Comparison of ENCODE assay signal across 25 mouse cellular contexts in the genomic region with DNA sequence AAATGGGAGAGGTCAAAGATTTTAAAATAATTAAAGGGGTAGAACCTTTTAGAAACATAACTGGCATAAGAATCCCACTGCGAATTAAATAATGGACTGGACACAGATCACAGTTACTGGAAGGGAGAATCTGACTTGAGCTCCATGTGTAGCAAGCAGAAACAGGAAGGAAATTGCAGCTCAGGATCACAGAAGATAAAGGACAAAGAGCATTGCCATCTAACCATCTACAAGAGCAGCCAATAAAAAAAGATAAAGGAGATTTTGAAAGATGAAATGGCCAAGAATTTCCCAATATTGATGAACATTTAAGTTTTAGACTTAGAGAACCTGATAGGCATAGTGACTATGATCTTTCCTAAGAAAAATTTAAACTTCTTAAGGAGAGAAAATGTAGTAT.
DNase-seq lines count a peak whose midpoint lies in the region; ATAC-seq and TF ChIP-seq lines count a peak whose summit lies in the region.
"Had no signal": no experiment of that assay in that cellular context is flagged by ENCODE, and none has a peak within 500 bp of the region (broad histone marks: within the 10 kb centered on the region; RNA-seq: fewer than 3 reads in every experiment).

No protein-coding gene starts in this region.

- TF ChIP-seq POLR2A in MEL (IDR thresholded peaks at IDR 0.05; ENCODE audit: control insufficient read depth in 1 of 2, insufficient read depth in 1 of 2, low read depth in 1 of 2, low read length in 2 of 2, poor library complexity in 1 of 2) = no peak

- H3K4me3 ChIP-seq in MEL (ENCODE audit: control insufficient read depth in 1 of 2, insufficient read depth in 1 of 2, low read depth in 2 of 2, low read length in 2 of 2) = no peak overlapping the region
- H3K4me3 ChIP-seq: embryonic facial prominence, embryonic 13.5 days; embryonic facial prominence, embryonic 15.5 days; erythroblast, embryonic 14.5 days; forebrain, embryonic 10.5 days; forebrain, embryonic 12.5 days had no signal

- no peaks in the 10 kb centered on the region; a peak in 1 of 4 replicates for H3K27me3 ChIP-seq in MEL (ENCODE audit: control insufficient read depth in 1 of 2, insufficient read depth in 2 of 2, low read length in 2 of 2)
- H3K27me3 ChIP-seq: CH12.LX; embryonic facial prominence, embryonic 13.5 days; embryonic facial prominence, embryonic 15.5 days; forebrain, embryonic 12.5 days had no signal

- H3K9ac ChIP-seq in MEL (ENCODE audit: control insufficient read depth, low read depth, low read length, poor library complexity, severe bottlenecking) = no peak overlapping the region
- H3K9ac ChIP-seq: embryonic facial prominence, embryonic 13.5 days; embryonic facial prominence, embryonic 15.5 days; forebrain, embryonic 12.5 days had no signal

- H3K9me3 ChIP-seq in MEL (replicated peaks; ENCODE audit: insufficient read depth, low read length) = no peaks in the 10 kb centered on the region
- H3K9me3 ChIP-seq: embryonic facial prominence, embryonic 13.5 days; embryonic facial prominence, embryonic 15.5 days; forebrain, embryonic 10.5 days; forebrain, embryonic 12.5 days; G1E had no signal

- peaks cover 0 to 2% of the 10 kb centered on the region in 2 experiments; a peak in 1 of 4 replicates for H3K4me1 ChIP-seq in MEL (ENCODE audit: control insufficient read depth in 1 of 2, insufficient read depth in 2 of 2, low read length in 2 of 2)
- H3K4me1 ChIP-seq: embryonic facial prominence, embryonic 13.5 days; embryonic facial prominence, embryonic 15.5 days; forebrain, embryonic 10.5 days; forebrain, embryonic 12.5 days had no signal

- no peak for TF ChIP-seq RAD21 in MEL (IDR thresholded peaks at IDR 0.05; ENCODE audit: low read depth, low read length)

- DNase-seq in 416B (ENCODE audit: low read depth) (peak; percentile 75), MEL (ENCODE audit: low read depth, low spot score) (peak; percentile 35), adipocyte (ENCODE audit: low spot score) (no peak)
- no peak for DNase-seq in cerebellum, postnatal 25 days
- DNase-seq in ovary, postnatal 10 days (ENCODE audit: low spot score) = no peak
- DNase-seq: adrenal gland, adult 8-10 months; adrenal gland, postnatal 14 days; adrenal gland, postnatal 36 days; B cell, adult 2 months; cerebellum, adult 11-12 months; cerebellum, adult 2 months; cerebellum, adult 9-10 months; cerebellum, postnatal 10 days; embryo, embryonic 11 days had no signal

- peak; percentile 10 to 63; a peak in 2 of 4 replicates for TF ChIP-seq EP300 in MEL (IDR thresholded peaks at IDR 0.05; ENCODE audit: low read depth in 1 of 2, low read length in 2 of 2)

- TF ChIP-seq CTCF in MEL (IDR thresholded peaks at IDR 0.05 in 2 of 3, conservative IDR thresholded peaks at IDR 0.05 in 1 of 3; ENCODE audit: control insufficient read depth in 1 of 3, insufficient read depth in 1 of 3, low read depth in 2 of 3, low read length in 3 of 3, poor library complexity in 1 of 3, severe bottlenecking in 1 of 3) = no peak

- peaks cover 0 to 6% of the 10 kb centered on the region in 2 experiments; a peak in 2 of 4 replicates for H3K36me3 ChIP-seq in MEL (ENCODE audit: control insufficient read depth in 1 of 2, insufficient read depth in 2 of 2, low read length in 2 of 2)
- H3K36me3 ChIP-seq: embryonic facial prominence, embryonic 13.5 days; embryonic facial prominence, embryonic 15.5 days; forebrain, embryonic 10.5 days; forebrain, embryonic 12.5 days; G1E had no signal

- H3K79me2 ChIP-seq in MEL (ENCODE audit: control insufficient read depth, insufficient read depth, low read length, poor library complexity) = no peaks in the 10 kb centered on the region

- peak; percentile 82 for ATAC-seq in granulocyte monocyte progenitor cell, adult 5-6 weeks (replicated peaks; ENCODE audit: poor library complexity, severe bottlenecking)
- ATAC-seq: CD4-positive, CD25-positive, alpha-beta regulatory T cell, adult 4 months; forebrain, embryonic 14.5 days; forebrain, embryonic 16.5 days had no signal

- no peak overlapping the region for H3K27ac ChIP-seq in MEL (ENCODE audit: control insufficient read depth, low read depth, low read length)
- H3K27ac ChIP-seq: embryonic facial prominence, embryonic 13.5 days; embryonic facial prominence, embryonic 15.5 days; forebrain, embryonic 10.5 days; forebrain, embryonic 12.5 days had no signal

TF ChIP-seq in MEL, 35 proteins besides CTCF, POLR2A, EP300 and RAD21:
- TF ChIP-seq E2F4 (IDR thresholded peaks at IDR 0.05; ENCODE audit: borderline replicate concordance, low read depth, low read length) (no peak), GATA1 (IDR thresholded peaks at IDR 0.05; ENCODE audit: low read depth, low read length) (peak; percentile 59)
TF ChIP-seq in MEL: peak in this region for 1.

Comparison
In these comparisons a context has a peak if more than half of its experiments do, and no peak if none do; other contexts are left out.
1. DNase-seq: peak in 416B (single experiment) and MEL (single experiment); none in cerebellum, postnatal 25 days (0 of 2), ovary, postnatal 10 days (single experiment) and adipocyte (single experiment).